Mouse (Mus musculus): Measurements from ENCODE around the gene Btbd16. TPM values are rescaled to one million over a fixed set of nuclear protein-coding genes. Genes with fewer than 3 reads are reported as not detected.
A peak's percentile ranks its signal among the peaks of the same experiment; 100 is the strongest.

Gene Btbd16
- polyA plus RNA-seq, 1 experiment, result 0.06 TPM

DNA sequence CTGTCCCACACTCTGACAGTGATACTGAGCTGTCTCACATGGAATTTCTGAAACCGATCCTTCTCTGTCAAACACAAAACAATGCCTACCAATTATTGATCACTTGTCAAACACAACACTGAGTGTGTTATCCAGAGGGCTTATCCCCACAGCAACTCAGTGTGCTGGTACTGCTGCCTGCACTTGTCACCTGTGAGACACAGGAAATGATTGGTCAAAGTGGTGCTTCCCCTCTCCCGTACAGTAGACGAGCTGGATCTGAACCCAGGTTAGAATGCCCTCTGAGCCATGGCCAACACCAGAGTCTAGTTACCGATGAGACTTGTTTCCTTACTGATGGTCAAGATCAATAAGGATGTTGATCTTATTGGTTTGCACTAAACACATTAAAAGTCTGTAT lies 27.9 kb downstream of the Btbd16 start:
- WGBS, result 90% methylated on average over 4 of the region's 4 CpGs
- no peak for DNase-seq
- TF ChIP-seq CTCF (conservative IDR thresholded peaks at IDR 0.05; ENCODE audit: insufficient read depth, insufficient read length, low read depth, low read length) (no peak), POLR2A (IDR thresholded peaks at IDR 0.05; ENCODE audit: low read depth, low read length) (no peak)
- Histone ChIP-seq H3K4me1 (ENCODE audit: control insufficient read depth, insufficient read depth, low read length) (peaks cover 11% of the 10 kb centered on the region), H3K27me3 (replicated peaks; ENCODE audit: control insufficient read depth, insufficient read depth, low read length) (no peaks in the 10 kb centered on the region), H3K27ac (ENCODE audit: insufficient read depth, low read depth, low read length) (no peak overlapping the region), H3K4me3 (ENCODE audit: insufficient read depth, low read depth, low read length) (no peak overlapping the region), H3K36me3 (ENCODE audit: control insufficient read depth, insufficient read depth, low read length) (no peaks in the 10 kb centered on the region)

DNA sequence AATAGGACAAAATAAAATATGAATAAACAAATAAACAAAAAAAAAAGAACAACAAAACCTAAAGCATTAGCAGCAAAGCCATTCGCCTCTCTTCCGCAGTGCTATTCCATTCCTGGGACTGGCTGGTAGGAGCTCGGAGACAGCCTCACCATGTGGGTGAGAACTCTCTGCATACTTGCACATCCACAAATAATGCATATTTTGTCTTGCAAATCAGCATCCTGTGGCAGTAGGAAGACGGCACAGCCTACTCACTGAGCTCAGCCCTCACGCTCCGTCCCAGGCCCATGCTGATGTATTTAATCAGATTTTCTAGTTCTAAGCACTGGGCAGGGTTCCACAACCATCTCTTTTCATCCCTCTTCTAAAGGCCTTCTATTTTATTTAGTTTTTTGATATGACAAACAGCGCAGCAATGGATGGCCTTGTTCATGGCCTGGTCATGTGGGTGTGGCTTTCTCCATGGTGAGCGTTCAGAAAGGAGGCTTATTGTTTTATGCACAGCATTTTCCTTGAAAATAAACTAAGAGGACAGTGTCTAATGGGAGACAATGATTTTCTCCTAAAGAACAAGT lies 29.5 kb downstream of the Btbd16 start:
- WGBS, result 92% methylated on average over 8 of the region's 8 CpGs
- TF ChIP-seq POLR2A (IDR thresholded peaks at IDR 0.05; ENCODE audit: low read depth, low read length) (no peak), CTCF (conservative IDR thresholded peaks at IDR 0.05; ENCODE audit: insufficient read depth, insufficient read length, low read depth, low read length) (no peak)
- no peak overlapping the region for H3K4me3 ChIP-seq (ENCODE audit: insufficient read depth, low read depth, low read length)
- no peak overlapping the region for H3K27ac ChIP-seq (ENCODE audit: insufficient read depth, low read depth, low read length)
- no peak for DNase-seq
- H3K36me3 ChIP-seq (ENCODE audit: control insufficient read depth, insufficient read depth, low read length), result no peaks in the 10 kb centered on the region
- no peaks in the 10 kb centered on the region for H3K27me3 ChIP-seq (replicated peaks; ENCODE audit: control insufficient read depth, insufficient read depth, low read length)
- peaks cover 11% of the 10 kb centered on the region for H3K4me1 ChIP-seq (ENCODE audit: control insufficient read depth, insufficient read depth, low read length)

DNA sequence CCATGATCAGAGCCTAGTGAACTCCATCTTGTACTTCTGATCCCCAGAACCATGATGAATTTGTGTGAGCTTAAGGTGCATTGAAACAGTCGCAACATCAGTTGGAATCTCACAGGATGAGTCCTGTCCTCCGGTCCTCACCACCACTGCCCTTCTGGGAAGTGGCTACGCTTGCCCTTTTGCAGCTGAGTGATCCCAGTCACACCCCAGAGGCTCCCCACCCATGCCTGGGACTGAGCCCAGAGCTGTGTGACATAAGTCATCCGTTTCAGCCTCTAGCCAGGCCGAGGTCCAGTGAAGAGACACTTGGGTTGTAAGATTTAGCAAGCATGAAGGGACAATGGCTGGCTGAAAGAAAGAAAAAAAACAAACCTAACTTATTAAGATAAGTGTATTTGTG lies 31.1 kb downstream of the Btbd16 start:
- peaks cover 4% of the 10 kb centered on the region for H3K4me1 ChIP-seq (ENCODE audit: control insufficient read depth, insufficient read depth, low read length)
- TF ChIP-seq POLR2A (IDR thresholded peaks at IDR 0.05; ENCODE audit: low read depth, low read length) (no peak), CTCF (conservative IDR thresholded peaks at IDR 0.05; ENCODE audit: insufficient read depth, insufficient read length, low read depth, low read length) (no peak)
- no peak overlapping the region for H3K4me3 ChIP-seq (ENCODE audit: insufficient read depth, low read depth, low read length)
- no peaks in the 10 kb centered on the region for H3K27me3 ChIP-seq (replicated peaks; ENCODE audit: control insufficient read depth, insufficient read depth, low read length)
- peak; percentile 73 for DNase-seq
- no peak overlapping the region for H3K27ac ChIP-seq (ENCODE audit: insufficient read depth, low read depth, low read length)
- no peaks in the 10 kb centered on the region for H3K36me3 ChIP-seq (ENCODE audit: control insufficient read depth, insufficient read depth, low read length)
- 45% methylated on average over 5 of the region's 5 CpGs for WGBS

DNA sequence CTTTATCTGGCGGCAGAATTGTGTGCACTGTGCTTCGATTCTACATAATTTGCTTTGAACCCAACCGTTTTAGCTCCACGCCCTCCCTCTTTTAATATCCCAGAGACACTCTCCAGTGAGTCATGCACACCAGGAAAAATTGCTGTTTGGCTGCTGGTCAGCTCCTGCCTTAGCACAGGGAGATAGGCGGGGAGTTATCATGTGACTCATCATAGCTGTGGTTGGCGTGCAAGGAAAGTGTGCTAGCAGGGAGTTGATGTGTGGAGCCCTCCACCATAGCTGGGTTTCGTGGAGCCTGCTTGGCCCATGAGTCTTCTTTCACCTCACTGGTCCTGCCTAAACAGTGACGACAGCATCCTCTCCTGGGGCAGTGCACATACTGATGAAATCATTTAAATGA lies 33.9 kb downstream of the Btbd16 start:
- H3K27ac ChIP-seq (ENCODE audit: insufficient read depth, low read depth, low read length), result no peak overlapping the region
- H3K27me3 ChIP-seq (replicated peaks; ENCODE audit: control insufficient read depth, insufficient read depth, low read length), result no peaks in the 10 kb centered on the region
- H3K4me3 ChIP-seq (ENCODE audit: insufficient read depth, low read depth, low read length), result no peak overlapping the region
- WGBS, result 71% methylated on average over 8 of the region's 8 CpGs
- TF ChIP-seq POLR2A (IDR thresholded peaks at IDR 0.05; ENCODE audit: low read depth, low read length) (no peak), CTCF (conservative IDR thresholded peaks at IDR 0.05; ENCODE audit: insufficient read depth, insufficient read length, low read depth, low read length) (no peak)
- H3K36me3 ChIP-seq (ENCODE audit: control insufficient read depth, insufficient read depth, low read length), result no peaks in the 10 kb centered on the region
- DNase-seq, result peak; percentile 49
- H3K4me1 ChIP-seq (ENCODE audit: control insufficient read depth, insufficient read depth, low read length), result no peaks in the 10 kb centered on the region

DNA sequence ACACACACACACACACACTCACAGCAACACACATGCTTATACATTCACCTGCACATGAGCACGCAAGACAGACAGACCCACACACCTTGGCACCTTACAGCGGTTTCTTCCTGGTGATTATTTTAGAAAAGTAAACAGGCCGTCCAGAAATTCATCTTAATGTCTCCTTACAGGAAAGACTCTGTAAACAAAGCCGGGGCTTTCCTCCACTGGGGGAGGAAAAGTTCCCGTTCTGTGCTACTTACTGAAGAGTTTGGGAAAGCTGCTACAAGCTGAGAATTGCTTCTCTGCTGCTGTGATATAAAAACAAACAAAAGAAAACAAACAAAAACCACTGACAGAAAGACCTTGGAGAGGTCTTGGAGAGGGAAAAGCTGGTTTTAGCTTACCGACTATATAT lies 34.8 kb downstream of the Btbd16 start:
- Histone ChIP-seq H3K27me3 (replicated peaks; ENCODE audit: control insufficient read depth, insufficient read depth, low read length) (no peaks in the 10 kb centered on the region), H3K4me3 (ENCODE audit: insufficient read depth, low read depth, low read length) (no peak overlapping the region), H3K27ac (ENCODE audit: insufficient read depth, low read depth, low read length) (no peak overlapping the region)

DNA sequence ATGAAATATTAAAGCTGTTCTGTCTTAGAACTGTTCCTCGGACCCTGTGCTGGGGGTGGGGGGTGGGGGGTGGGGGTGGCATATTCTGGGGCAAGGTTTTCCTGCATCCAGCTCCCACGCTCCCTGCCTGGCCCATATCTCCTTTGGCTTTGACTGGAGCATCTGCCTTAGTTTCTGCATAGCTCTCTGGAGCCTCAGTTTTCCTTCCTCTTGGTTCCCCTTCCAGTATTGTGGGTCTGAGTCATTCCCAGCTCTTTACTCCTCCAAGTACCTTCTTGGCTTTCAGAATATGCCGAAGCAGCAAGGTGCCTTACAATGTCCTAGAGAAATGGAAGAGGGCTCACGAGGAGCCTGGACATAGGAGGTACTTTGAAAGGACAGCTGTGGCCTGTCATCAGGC lies 36.4 kb downstream of the Btbd16 start:
- WGBS, result 89% methylated on average over 4 of the region's 4 CpGs
- no peak for DNase-seq

More for the DNA sequence above, 34.8 kb downstream of the Btbd16 start:
- WGBS, result 45% methylated on average over 6 of the region's 6 CpGs
- H3K4me1 ChIP-seq (ENCODE audit: control insufficient read depth, insufficient read depth, low read length), result no peaks in the 10 kb centered on the region
- no peak for DNase-seq
- no peaks in the 10 kb centered on the region for H3K36me3 ChIP-seq (ENCODE audit: control insufficient read depth, insufficient read depth, low read length)
- no peak for TF ChIP-seq CTCF (conservative IDR thresholded peaks at IDR 0.05; ENCODE audit: insufficient read depth, insufficient read length, low read depth, low read length)
- TF ChIP-seq POLR2A (IDR thresholded peaks at IDR 0.05; ENCODE audit: low read depth, low read length), result no peak

DNA sequence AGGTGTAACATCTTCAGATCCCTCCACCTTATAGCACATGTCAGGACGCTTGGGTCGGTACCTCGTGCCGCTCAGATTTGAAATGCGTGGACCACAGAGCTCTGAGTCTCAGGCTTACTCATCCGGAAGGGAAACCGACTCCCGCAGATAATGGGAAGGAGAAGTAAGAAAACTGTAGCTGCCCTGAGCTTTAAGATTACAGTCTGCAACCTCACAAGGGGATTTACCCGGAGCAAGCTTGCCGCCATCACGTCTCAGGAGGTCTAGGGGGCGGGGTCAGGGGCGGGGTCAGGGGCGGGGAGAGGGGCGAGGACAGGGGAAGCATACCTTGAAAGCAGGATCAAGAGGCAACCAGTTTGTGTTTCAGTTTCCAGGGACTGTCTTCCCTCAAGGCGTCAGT lies 38.5 kb downstream of the Btbd16 start:
- no peak for DNase-seq
- no peak overlapping the region for H3K4me3 ChIP-seq (ENCODE audit: insufficient read depth, low read depth, low read length)
- no peaks in the 10 kb centered on the region for H3K27me3 ChIP-seq (replicated peaks; ENCODE audit: control insufficient read depth, insufficient read depth, low read length)
- no peaks in the 10 kb centered on the region for H3K4me1 ChIP-seq (ENCODE audit: control insufficient read depth, insufficient read depth, low read length)
- no peak overlapping the region for H3K27ac ChIP-seq (ENCODE audit: insufficient read depth, low read depth, low read length)
- 43% methylated on average over 16 of the region's 16 CpGs for WGBS
- TF ChIP-seq CTCF (conservative IDR thresholded peaks at IDR 0.05; ENCODE audit: insufficient read depth, insufficient read length, low read depth, low read length) (no peak), POLR2A (IDR thresholded peaks at IDR 0.05; ENCODE audit: low read depth, low read length) (no peak)
- H3K36me3 ChIP-seq (ENCODE audit: control insufficient read depth, insufficient read depth, low read length), result no peaks in the 10 kb centered on the region

More for the DNA sequence above, 36.4 kb downstream of the Btbd16 start:
- no peak for TF ChIP-seq POLR2A (IDR thresholded peaks at IDR 0.05; ENCODE audit: low read depth, low read length)
- TF ChIP-seq CTCF (conservative IDR thresholded peaks at IDR 0.05; ENCODE audit: insufficient read depth, insufficient read length, low read depth, low read length), result no peak
- no peak overlapping the region for H3K27ac ChIP-seq (ENCODE audit: insufficient read depth, low read depth, low read length)
- H3K4me3 ChIP-seq (ENCODE audit: insufficient read depth, low read depth, low read length), result no peak overlapping the region
- H3K27me3 ChIP-seq (replicated peaks; ENCODE audit: control insufficient read depth, insufficient read depth, low read length), result no peaks in the 10 kb centered on the region
- no peaks in the 10 kb centered on the region for H3K4me1 ChIP-seq (ENCODE audit: control insufficient read depth, insufficient read depth, low read length)
- H3K36me3 ChIP-seq (ENCODE audit: control insufficient read depth, insufficient read depth, low read length), result no peaks in the 10 kb centered on the region

All from kidney, adult 2 months (tissue).